Mouse (Mus musculus): ENCODE data around the gene Cbx5.
A peak's percentile ranks its signal among the peaks of the same experiment; 100 is the strongest.

DNA sequence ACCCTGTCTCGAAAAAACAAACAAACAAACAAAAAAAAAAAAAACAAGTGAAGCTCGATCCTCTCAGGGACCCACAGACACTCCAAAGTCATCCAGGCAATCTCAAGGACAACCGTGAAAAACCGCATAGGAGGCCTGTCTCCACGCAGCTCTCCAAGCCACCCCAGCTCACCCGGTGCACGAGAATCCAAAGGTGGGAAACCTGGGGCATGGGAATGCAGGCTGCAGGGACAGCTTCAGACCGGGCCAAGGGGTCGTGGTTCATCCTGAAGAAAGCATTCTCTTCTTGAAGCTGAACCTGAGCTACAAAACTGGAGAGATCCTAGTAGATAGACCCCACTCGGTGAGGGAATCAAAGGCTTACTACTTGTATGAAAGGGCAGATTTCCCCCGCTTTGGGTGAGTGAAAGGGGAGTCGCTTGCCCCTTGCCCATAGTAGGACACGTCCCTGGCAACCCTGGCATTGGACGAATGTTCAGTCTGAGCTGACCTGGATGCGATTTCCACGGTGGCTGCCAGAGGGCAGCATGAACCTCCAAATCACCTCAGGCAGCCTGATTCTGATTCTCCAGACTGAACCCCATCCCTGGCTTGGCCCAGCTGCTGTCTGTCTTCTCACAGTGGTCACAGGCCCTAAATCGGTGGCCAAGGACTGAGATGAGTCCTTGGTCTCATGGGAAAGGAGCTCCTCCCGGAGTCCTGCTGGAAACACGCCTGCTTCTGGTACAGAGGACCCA, 54.0 kb downstream of the Cbx5 start:
- TF ChIP-seq CTCF (IDR thresholded peaks at IDR 0.05; ENCODE audit: low read depth) (peak; percentile 78), EP300 (optimal IDR thresholded peaks at IDR 0.05) (no peak)

All from stomach, postnatal 0 days (tissue).